Comparison of ENCODE assay signal across 10 mouse cellular contexts in genomic region chr2:30032244-30032846, GRCm38 (mm10). TPM values are rescaled to one million over a fixed set of nuclear protein-coding genes. Genes with fewer than 3 reads are reported as not detected.
DNase-seq lines count a peak whose midpoint lies in the region; TF ChIP-seq lines count a peak whose summit lies in the region.
"Had no signal": no experiment of that assay in that cellular context is flagged by ENCODE, and none has a peak within 500 bp of the region (broad histone marks: within the 10 kb centered on the region; RNA-seq: fewer than 3 reads in every experiment).

No protein-coding gene starts in this region.

- H3K36me3 ChIP-seq in thymus, adult 2 months (ENCODE audit: control insufficient read depth, insufficient read depth, low read length) = peaks cover 47% of the 10 kb centered on the region

- H3K4me3 ChIP-seq in thymus, adult 2 months (ENCODE audit: control insufficient read depth, insufficient read depth, low read length) = no peak overlapping the region
- H3K4me3 ChIP-seq: neural tube, embryonic 13.5 days had no signal

- no peaks in the 10 kb centered on the region for H3K27me3 ChIP-seq in thymus, adult 2 months (ENCODE audit: control insufficient read depth, insufficient read depth, low read length)
- H3K27me3 ChIP-seq: neural tube, embryonic 13.5 days had no signal

- no peak for TF ChIP-seq CTCF in thymus, adult 2 months (IDR thresholded peaks at IDR 0.05; ENCODE audit: borderline replicate concordance, control insufficient read depth, extremely low read depth, insufficient read depth, low read length, poor library complexity)

- TF ChIP-seq POLR2A in thymus, adult 2 months (IDR thresholded peaks at IDR 0.05; ENCODE audit: control insufficient read depth, extremely low read depth, insufficient read depth, low read length, poor library complexity) = no peak

- DNase-seq in adrenal gland, postnatal 14 days = peak; percentile 44
- DNase-seq in adrenal gland, adult 18-20 months (ENCODE audit: low spot score in 2 of 2) = no peak
- DNase-seq in kidney, postnatal 4 days = peak; percentile 36 to 55
- DNase-seq in kidney, adult 8-10 months = no peak
- DNase-seq in thymus, adult 2 months = peak; percentile 24
- no peak for DNase-seq in thymus, postnatal 10 days (ENCODE audit: low spot score in 2 of 2)
- DNase-seq in urinary bladder, postnatal 10 days (ENCODE audit: low spot score) = no peak
- no peak for DNase-seq in natural killer cell, adult 2 months (ENCODE audit: low spot score in 2 of 2)
- DNase-seq: lung, adult 18-20 months had no signal

- WGBS in thymus, adult 2 months = 72% methylated on average over 11 of the region's 11 CpGs

- no peak overlapping the region for H3K27ac ChIP-seq in thymus, adult 2 months (ENCODE audit: control insufficient read depth, insufficient read depth, low read length)

- H3K4me1 ChIP-seq in thymus, adult 2 months (replicated peaks; ENCODE audit: control insufficient read depth, insufficient read depth, low read length) = no peaks in the 10 kb centered on the region
- H3K4me1 ChIP-seq: neural tube, embryonic 13.5 days had no signal

RNA-seq across cellular contexts. Expression of gene Wdr34, which starts 16.3 kb away (rescaled TPM):
- 18.5 and 20.2 TPM in 2 replicates for total RNA-seq in adrenal gland, postnatal 14 days (2021)
- total RNA-seq in adrenal gland, adult 18-20 months (2021) = 10 to 100 TPM; 15.9 to 18.3 TPM
- 18.3 and 23.1 TPM in 2 replicates for polyA plus RNA-seq in thymus, adult 2 months (2012; rRNA removed)

RNA-seq across cellular contexts. Expression of gene Set, which starts 24.8 kb away (rescaled TPM):
- total RNA-seq in adrenal gland, postnatal 14 days (2021) = 250 and 278 TPM in 2 replicates
- 100 to 1,000 TPM; 210 to 272 TPM for total RNA-seq in adrenal gland, adult 18-20 months (2021)
- 71.7 and 103 TPM in 2 replicates for polyA plus RNA-seq in thymus, adult 2 months (2012; rRNA removed)

RNA-seq across cellular contexts. Expression of gene Pkn3, which starts 45.1 kb away (rescaled TPM):
- 5.7 and 10.9 TPM in 2 replicates for total RNA-seq in adrenal gland, postnatal 14 days (2021)
- 1 to 10 TPM; 5.6 to 6.2 TPM for total RNA-seq in adrenal gland, adult 18-20 months (2021)
- polyA plus RNA-seq in thymus, adult 2 months (2012; rRNA removed) = 8.0 and 8.8 TPM in 2 replicates

Comparison
In these comparisons a context has a peak if more than half of its experiments do, and no peak if none do; other contexts are left out.
1. DNase-seq: peak in adrenal gland, postnatal 14 days (single experiment), kidney, postnatal 4 days (2 of 2) and thymus, adult 2 months (single experiment); none in adrenal gland, adult 18-20 months (0 of 2), kidney, adult 8-10 months (0 of 2), thymus, postnatal 10 days (0 of 2), urinary bladder, postnatal 10 days (single experiment) and natural killer cell, adult 2 months (0 of 2).